Mouse (Mus musculus): ENCODE measurements around the gene Rab30. TPM values are rescaled to one million over a fixed set of nuclear protein-coding genes. Genes with fewer than 3 reads are reported as not detected.

Gene Rab30
- polyA plus RNA-seq, 1 experiment = 2.0 TPM

- H3ac ChIP-seq (ENCODE audit: control insufficient read depth, insufficient read length, low read depth) = no peak overlapping the region
- H3K4me3 ChIP-seq (ENCODE audit: insufficient read depth, poor library complexity, severe bottlenecking) = no peak overlapping the region
- no peaks in the 10 kb centered on the region for H3K36me3 ChIP-seq (ENCODE audit: control insufficient read depth, insufficient read depth)
- H3K27me3 ChIP-seq (ENCODE audit: control insufficient read depth, insufficient read depth, insufficient read length) = no peaks in the 10 kb centered on the region
- no peaks in the 10 kb centered on the region for H3K79me2 ChIP-seq (ENCODE audit: control insufficient read depth, insufficient read depth)
- no peaks in the 10 kb centered on the region for H3K79me3 ChIP-seq (ENCODE audit: low read depth)
- no peak for TF ChIP-seq MYOD1 (IDR thresholded peaks at IDR 0.05; ENCODE audit: control insufficient read depth, insufficient read length, low read depth)
Measured at GRCm38 (mm10) chr7:92777108-92777973, 35.9 kb downstream of the Rab30 start.

- H3K79me2 ChIP-seq (ENCODE audit: control insufficient read depth, insufficient read depth) = no peaks in the 10 kb centered on the region
- no peaks in the 10 kb centered on the region for H3K36me3 ChIP-seq (ENCODE audit: control insufficient read depth, insufficient read depth)
- no peak overlapping the region for H3ac ChIP-seq (ENCODE audit: control insufficient read depth, insufficient read length, low read depth)
- TF ChIP-seq FOSL1 (IDR thresholded peaks at IDR 0.05; ENCODE audit: insufficient read depth, low read length, poor library complexity, severe bottlenecking) (no peak), CEBPB (IDR thresholded peaks at IDR 0.05; ENCODE audit: low read depth) (no peak), MYOD1 (IDR thresholded peaks at IDR 0.05; ENCODE audit: control insufficient read depth, insufficient read length, low read depth) (no peak)
- no peaks in the 10 kb centered on the region for H3K27me3 ChIP-seq (ENCODE audit: control insufficient read depth, insufficient read depth, insufficient read length)
- no peak overlapping the region for H3K4me3 ChIP-seq (ENCODE audit: insufficient read depth, poor library complexity, severe bottlenecking)
- no peaks in the 10 kb centered on the region for H3K79me3 ChIP-seq (ENCODE audit: low read depth)
Measured at GRCm38 (mm10) chr7:92779058-92779457, 37.7 kb downstream of the Rab30 start.

GRCm38 (mm10) chr7:92781361-92781760, 40.0 kb downstream of the Rab30 start:
- Histone ChIP-seq H3ac (ENCODE audit: control insufficient read depth, insufficient read length, low read depth) (no peak overlapping the region), H3K79me3 (ENCODE audit: low read depth) (no peaks in the 10 kb centered on the region), H3K27me3 (ENCODE audit: control insufficient read depth, insufficient read depth, insufficient read length) (no peaks in the 10 kb centered on the region), H3K79me2 (ENCODE audit: control insufficient read depth, insufficient read depth) (no peaks in the 10 kb centered on the region), H3K4me3 (ENCODE audit: insufficient read depth, poor library complexity, severe bottlenecking) (no peak overlapping the region), H3K36me3 (ENCODE audit: control insufficient read depth, insufficient read depth) (no peaks in the 10 kb centered on the region)
- no peak for TF ChIP-seq CTCF (IDR thresholded peaks at IDR 0.05; ENCODE audit: control insufficient read depth, insufficient read depth, insufficient read length)
- no peak for TF ChIP-seq MYOD1 (IDR thresholded peaks at IDR 0.05; ENCODE audit: control insufficient read depth, insufficient read length, low read depth)

GRCm38 (mm10) chr7:92781948-92782347, 40.5 kb downstream of the Rab30 start:
- no peak for TF ChIP-seq MYOD1 (IDR thresholded peaks at IDR 0.05; ENCODE audit: control insufficient read depth, insufficient read length, low read depth)
- no peak for TF ChIP-seq USF1 (IDR thresholded peaks at IDR 0.05; ENCODE audit: low read depth)
- no peak for TF ChIP-seq FOSL1 (IDR thresholded peaks at IDR 0.05; ENCODE audit: insufficient read depth, low read length, poor library complexity, severe bottlenecking)
- Histone ChIP-seq H3ac (ENCODE audit: control insufficient read depth, insufficient read length, low read depth) (no peak overlapping the region), H3K79me2 (ENCODE audit: control insufficient read depth, insufficient read depth) (no peaks in the 10 kb centered on the region), H3K79me3 (ENCODE audit: low read depth) (no peaks in the 10 kb centered on the region), H3K36me3 (ENCODE audit: control insufficient read depth, insufficient read depth) (no peaks in the 10 kb centered on the region), H3K4me3 (ENCODE audit: insufficient read depth, poor library complexity, severe bottlenecking) (no peak overlapping the region), H3K27me3 (ENCODE audit: control insufficient read depth, insufficient read depth, insufficient read length) (no peaks in the 10 kb centered on the region)

- H3K79me2 ChIP-seq (ENCODE audit: control insufficient read depth, insufficient read depth) = no peaks in the 10 kb centered on the region
- no peaks in the 10 kb centered on the region for H3K79me3 ChIP-seq (ENCODE audit: low read depth)
- no peak overlapping the region for H3K4me3 ChIP-seq (ENCODE audit: insufficient read depth, poor library complexity, severe bottlenecking)
- H3ac ChIP-seq (ENCODE audit: control insufficient read depth, insufficient read length, low read depth) = no peak overlapping the region
- H3K36me3 ChIP-seq (ENCODE audit: control insufficient read depth, insufficient read depth) = no peaks in the 10 kb centered on the region
- TF ChIP-seq MYOG (IDR thresholded peaks at IDR 0.05; ENCODE audit: control insufficient read depth, extremely low read depth, insufficient read length) = no peak
- no peak for TF ChIP-seq USF1 (IDR thresholded peaks at IDR 0.05; ENCODE audit: low read depth)
- no peak for TF ChIP-seq CTCF (IDR thresholded peaks at IDR 0.05; ENCODE audit: control insufficient read depth, insufficient read depth, insufficient read length)
- TF ChIP-seq MYOD1 (IDR thresholded peaks at IDR 0.05; ENCODE audit: control insufficient read depth, insufficient read length, low read depth) = no peak
- TF ChIP-seq CEBPB (IDR thresholded peaks at IDR 0.05; ENCODE audit: low read depth) = no peak
- TF ChIP-seq MAX (IDR thresholded peaks at IDR 0.05) = no peak
- no peak for TF ChIP-seq FOSL1 (IDR thresholded peaks at IDR 0.05; ENCODE audit: insufficient read depth, low read length, poor library complexity, severe bottlenecking)
- no peaks in the 10 kb centered on the region for H3K27me3 ChIP-seq (ENCODE audit: control insufficient read depth, insufficient read depth, insufficient read length)
Measured at GRCm38 (mm10) chr7:92782511-92782910, 41.1 kb downstream of the Rab30 start.

GRCm38 (mm10) chr7:92783166-92783806, 41.9 kb downstream of the Rab30 start:
- Histone ChIP-seq H3ac (ENCODE audit: control insufficient read depth, insufficient read length, low read depth) (no peak overlapping the region), H3K27me3 (ENCODE audit: control insufficient read depth, insufficient read depth, insufficient read length) (no peaks in the 10 kb centered on the region), H3K79me3 (ENCODE audit: low read depth) (no peaks in the 10 kb centered on the region), H3K4me3 (ENCODE audit: insufficient read depth, poor library complexity, severe bottlenecking) (no peak overlapping the region), H3K36me3 (ENCODE audit: control insufficient read depth, insufficient read depth) (no peaks in the 10 kb centered on the region), H3K79me2 (ENCODE audit: control insufficient read depth, insufficient read depth) (no peaks in the 10 kb centered on the region)
- TF ChIP-seq MAX (IDR thresholded peaks at IDR 0.05) = no peak
- no peak for TF ChIP-seq MYOD1 (IDR thresholded peaks at IDR 0.05; ENCODE audit: control insufficient read depth, insufficient read length, low read depth)
- no peak for TF ChIP-seq MYOG (IDR thresholded peaks at IDR 0.05; ENCODE audit: control insufficient read depth, extremely low read depth, insufficient read length)
- no peak for TF ChIP-seq FOSL1 (IDR thresholded peaks at IDR 0.05; ENCODE audit: insufficient read depth, low read length, poor library complexity, severe bottlenecking)
- TF ChIP-seq CTCF (IDR thresholded peaks at IDR 0.05; ENCODE audit: control insufficient read depth, insufficient read depth, insufficient read length) = no peak
- TF ChIP-seq USF1 (IDR thresholded peaks at IDR 0.05; ENCODE audit: low read depth) = no peak
- no peak for TF ChIP-seq CEBPB (IDR thresholded peaks at IDR 0.05; ENCODE audit: low read depth)

Measured in C2C12 (cell line).